24 mouse cellular contexts compared by ENCODE assay signal in genomic region chr12:8931083-8931482, GRCm38 (mm10). TPM values are rescaled to one million over a fixed set of nuclear protein-coding genes. Genes with fewer than 3 reads are reported as not detected.
DNase-seq lines count a peak whose midpoint lies in the region; ATAC-seq and TF ChIP-seq lines count a peak whose summit lies in the region.
"Had no signal": no experiment of that assay in that cellular context is flagged by ENCODE, and none has a peak within 500 bp of the region (broad histone marks: within the 10 kb centered on the region; RNA-seq: fewer than 3 reads in every experiment).

No protein-coding gene starts in this region.

- H3K4me2 ChIP-seq in heart, embryonic 11.5 days: no peak overlapping the region
- H3K4me2 ChIP-seq in liver, embryonic 15.5 days: 0 out of 2 replicates have a peak overlapping the region, but pooled peaks have one; percentile 11
- H3K4me2 ChIP-seq in midbrain, postnatal 0 days (ENCODE audit: low read depth, low read length, poor library complexity, severe bottlenecking): no peak overlapping the region
- H3K4me2 ChIP-seq: embryonic facial prominence, embryonic 13.5 days; heart, embryonic 13.5 days; hindbrain, embryonic 14.5 days had no signal

- peaks cover 10% of the 10 kb centered on the region for H3K36me3 ChIP-seq in heart, embryonic 11.5 days (ENCODE audit: control insufficient read depth, insufficient read depth, low read length)
- H3K36me3 ChIP-seq in MEL (ENCODE audit: control insufficient read depth in 1 of 2, insufficient read depth in 2 of 2, low read length in 2 of 2): peaks cover 33 to 34% of the 10 kb centered on the region in 2 experiments
- H3K36me3 ChIP-seq in liver, embryonic 15.5 days (replicated peaks): peaks cover 40% of the 10 kb centered on the region
- peaks cover 16% of the 10 kb centered on the region for H3K36me3 ChIP-seq in midbrain, postnatal 0 days (ENCODE audit: insufficient read depth, low read length)

- DNase-seq in heart, adult 11 months: peak; percentile 74
- DNase-seq in MEL (ENCODE audit: low read depth, low spot score): peak; percentile 47
- no peak for DNase-seq in midbrain, postnatal 0 days (ENCODE audit: low spot score)
- no peak for DNase-seq in left cerebral cortex, postnatal 25 days (ENCODE audit: low spot score in 2 of 2)
- DNase-seq in ovary, postnatal 10 days (ENCODE audit: low spot score): no peak
- DNase-seq: adrenal gland, postnatal 14 days; cerebellum, adult 9-11 months; cerebellum, postnatal 36 days; gastrocnemius, postnatal 10 days; heart, postnatal 10 days had no signal

- peaks cover 22% of the 10 kb centered on the region for H3K4me1 ChIP-seq in heart, embryonic 11.5 days (ENCODE audit: control insufficient read depth, insufficient read depth, low read length)
- H3K4me1 ChIP-seq in MEL (ENCODE audit: control insufficient read depth in 1 of 2, insufficient read depth in 2 of 2, low read length in 2 of 2): peaks cover 0 to 10% of the 10 kb centered on the region in 2 experiments; a peak in 2 of 4 replicates
- H3K4me1 ChIP-seq in liver, embryonic 15.5 days (replicated peaks): peaks cover 25% of the 10 kb centered on the region
- H3K4me1 ChIP-seq in midbrain, postnatal 0 days (ENCODE audit: insufficient read depth, low read length): no peaks in the 10 kb centered on the region
- H3K4me1 ChIP-seq: forebrain, embryonic 10.5 days had no signal

- TF ChIP-seq POLR2A in MEL (IDR thresholded peaks at IDR 0.05; ENCODE audit: control insufficient read depth in 1 of 2, insufficient read depth in 1 of 2, low read depth in 1 of 2, low read length in 2 of 2, poor library complexity in 1 of 2): no peak

- no peak for TF ChIP-seq CTCF in MEL (IDR thresholded peaks at IDR 0.05 in 2 of 3, conservative IDR thresholded peaks at IDR 0.05 in 1 of 3; ENCODE audit: control insufficient read depth in 1 of 3, insufficient read depth in 1 of 3, low read depth in 2 of 3, low read length in 3 of 3, poor library complexity in 1 of 3, severe bottlenecking in 1 of 3)
- TF ChIP-seq CTCF in midbrain, postnatal 0 days (IDR thresholded peaks at IDR 0.05): no peak

- H3K9me3 ChIP-seq in heart, embryonic 11.5 days (replicated peaks; ENCODE audit: control insufficient read depth, low read length): no peaks in the 10 kb centered on the region
- no peaks in the 10 kb centered on the region for H3K9me3 ChIP-seq in MEL (replicated peaks; ENCODE audit: insufficient read depth, low read length)
- H3K9me3 ChIP-seq in liver, embryonic 15.5 days (replicated peaks): no peaks in the 10 kb centered on the region
- no peaks in the 10 kb centered on the region for H3K9me3 ChIP-seq in midbrain, postnatal 0 days (ENCODE audit: low read length)
- H3K9me3 ChIP-seq: embryonic facial prominence, embryonic 13.5 days; forebrain, embryonic 10.5 days; heart, embryonic 13.5 days had no signal

- intact Hi-C loops in left cerebral cortex, postnatal 25 days (cut with DNase I): loop anchor here (5.0 kb wide), 1 partner anchor 39 kb away; no protein-coding TSS in a partner anchor

- no peak for TF ChIP-seq RAD21 in MEL (IDR thresholded peaks at IDR 0.05; ENCODE audit: low read depth, low read length)

- H3K27me3 ChIP-seq in heart, embryonic 11.5 days (ENCODE audit: control insufficient read depth, insufficient read depth, low read length): no peaks in the 10 kb centered on the region
- H3K27me3 ChIP-seq in MEL (ENCODE audit: control insufficient read depth in 1 of 2, insufficient read depth in 2 of 2, low read length in 2 of 2): no peaks in the 10 kb centered on the region
- no peaks in the 10 kb centered on the region for H3K27me3 ChIP-seq in liver, embryonic 15.5 days
- H3K27me3 ChIP-seq in midbrain, postnatal 0 days (ENCODE audit: insufficient read depth, low read length): no peaks in the 10 kb centered on the region
- H3K27me3 ChIP-seq: embryonic facial prominence, embryonic 13.5 days; heart, embryonic 13.5 days; Patski had no signal

- H3K4me3 ChIP-seq in heart, embryonic 11.5 days (ENCODE audit: low read depth, low read length): no peak overlapping the region
- no peak overlapping the region for H3K4me3 ChIP-seq in MEL (ENCODE audit: control insufficient read depth in 1 of 2, insufficient read depth in 1 of 2, low read depth in 2 of 2, low read length in 2 of 2)
- no peak overlapping the region for H3K4me3 ChIP-seq in liver, embryonic 15.5 days (replicated peaks)
- no peak overlapping the region for H3K4me3 ChIP-seq in midbrain, postnatal 0 days (ENCODE audit: low read depth, low read length)
- H3K4me3 ChIP-seq: embryonic facial prominence, embryonic 13.5 days; forebrain, embryonic 10.5 days; heart, embryonic 13.5 days had no signal

- H3K9ac ChIP-seq in heart, embryonic 11.5 days (ENCODE audit: low read depth, low read length): no peak overlapping the region
- H3K9ac ChIP-seq in MEL (ENCODE audit: control insufficient read depth, low read depth, low read length, poor library complexity, severe bottlenecking): no peak overlapping the region
- no peak overlapping the region for H3K9ac ChIP-seq in liver, embryonic 15.5 days
- H3K9ac ChIP-seq in midbrain, postnatal 0 days (replicated peaks; ENCODE audit: low read length, poor library complexity, severe bottlenecking): no peak overlapping the region
- H3K9ac ChIP-seq: embryonic facial prominence, embryonic 13.5 days; heart, embryonic 13.5 days; hindbrain, embryonic 14.5 days had no signal

- WGBS in heart, embryonic 11.5 days (ENCODE audit: insufficient replicate concordance): 70% methylated on average over 4 of the region's 4 CpGs
- 29% methylated on average over 4 of the region's 4 CpGs for WGBS in liver, embryonic 15.5 days (ENCODE audit: insufficient replicate concordance)
- 86% methylated on average over 4 of the region's 4 CpGs for WGBS in midbrain, postnatal 0 days

- no peak for ATAC-seq in heart, embryonic 11.5 days (replicated peaks; ENCODE audit: insufficient number of reproducible peaks, low FRiP score, low TSS enrichment)
- ATAC-seq in erythroid progenitor cell, adult 5-6 weeks (replicated peaks; ENCODE audit: low FRiP score, poor library complexity, severe bottlenecking): peak; percentile 74
- ATAC-seq in liver, embryonic 15.5 days (ENCODE audit: insufficient read depth): no peak
- no peak for ATAC-seq in midbrain, postnatal 0 days (ENCODE audit: low FRiP score)
- ATAC-seq: activated CD4-positive, CD25-positive, alpha-beta regulatory T cell, adult 4 months; forebrain, embryonic 14.5 days; Patski had no signal

- peaks cover 41% of the 10 kb centered on the region for H3K79me2 ChIP-seq in MEL (ENCODE audit: control insufficient read depth, insufficient read depth, low read length, poor library complexity)

- no peak overlapping the region for H3K27ac ChIP-seq in heart, embryonic 11.5 days (ENCODE audit: low read depth, low read length)
- H3K27ac ChIP-seq in MEL (ENCODE audit: control insufficient read depth, low read depth, low read length): no peak overlapping the region
- no peak overlapping the region for H3K27ac ChIP-seq in liver, embryonic 15.5 days (replicated peaks)
- H3K27ac ChIP-seq in midbrain, postnatal 0 days (ENCODE audit: low read depth, low read length): no peak overlapping the region
- H3K27ac ChIP-seq: embryonic facial prominence, embryonic 13.5 days; forebrain, embryonic 10.5 days; hindbrain, embryonic 14.5 days had no signal

- 0 out of 4 replicates have a peak, but pooled peaks of 1 of the 2 experiments have one; percentile 6 for TF ChIP-seq EP300 in MEL (IDR thresholded peaks at IDR 0.05; ENCODE audit: low read depth in 1 of 2, low read length in 2 of 2)

TF ChIP-seq in MEL, 35 proteins besides CTCF, POLR2A, EP300 and RAD21 (continues in another document):
- TF ChIP-seq SIN3A (IDR thresholded peaks at IDR 0.05; ENCODE audit: low read length) (peak; percentile 64), RCOR1 (IDR thresholded peaks at IDR 0.05; ENCODE audit: low read depth, low read length) (no peak; the same call in 1 of the 2 replicates)

RNA-seq across cellular contexts. Expression of gene Laptm4a, which starts 9.6 kb away (rescaled TPM):
- 125 and 268 TPM in 2 replicates for polyA plus RNA-seq in heart, embryonic 11.5 days (2014; fragmentation: Nextera tagmentation; extraction: Ambion mirVana)
- total RNA-seq in MEL (2012; rRNA removed): 43.8 and 49.0 TPM in 2 replicates
- polyA plus RNA-seq in MEL (2012; ENCODE audit: insufficient read depth in 1 of 2, insufficient read length in 2 of 2, low read depth in 1 of 2, low replicate concordance in 2 of 2, missing spikeins in 1 of 2): 10 to 100 TPM in 1 of 2 experiments, not detected in 1; 49.7 TPM
- 102 and 129 TPM in 2 replicates for total RNA-seq in erythroid progenitor cell, adult 5-6 weeks (2015; ENCODE audit: low replicate concordance)
- 123 and 145 TPM in 2 replicates for total RNA-seq in erythroid progenitor cell, adult 5-6 weeks (2017; ENCODE audit: low replicate concordance)
- 61.3 and 69.2 TPM in 2 replicates for polyA plus RNA-seq in liver, embryonic 15.5 days (2015; fragmentation: Nextera tagmentation; extraction: Ambion mirVana)
- total RNA-seq in midbrain, postnatal 0 days (2014; rRNA removed): 165 and 177 TPM in 2 replicates
- polyA plus RNA-seq in midbrain, postnatal 0 days (2015; fragmentation: Nextera tagmentation; extraction: Ambion mirVana): 225 TPM in 2 replicates
- total RNA-seq in left cerebral cortex, postnatal 25 days (2021): 100 to 1,000 TPM; 173 to 188 TPM

RNA-seq across cellular contexts. Expression of gene Matn3, which starts 16.6 kb away (rescaled TPM):
- polyA plus RNA-seq in heart, embryonic 11.5 days (2014; fragmentation: Nextera tagmentation; extraction: Ambion mirVana): 0.67 and 1.3 TPM in 2 replicates
- not detected in 2 replicates for total RNA-seq in MEL (2012; rRNA removed)
- polyA plus RNA-seq in MEL (2012; ENCODE audit: insufficient read depth in 1 of 2, insufficient read length in 2 of 2, low read depth in 1 of 2, low replicate concordance in 2 of 2, missing spikeins in 1 of 2): not detected
- total RNA-seq in erythroid progenitor cell, adult 5-6 weeks (2015; ENCODE audit: low replicate concordance): not detected in 2 replicates
- total RNA-seq in erythroid progenitor cell, adult 5-6 weeks (2017; ENCODE audit: low replicate concordance): not detected in 2 replicates
- 0.09 and 0.17 TPM in 2 replicates for polyA plus RNA-seq in liver, embryonic 15.5 days (2015; fragmentation: Nextera tagmentation; extraction: Ambion mirVana)
- total RNA-seq in midbrain, postnatal 0 days (2014; rRNA removed): 0.33 and 0.38 TPM in 2 replicates
- 0.11 and 0.29 TPM in 2 replicates for polyA plus RNA-seq in midbrain, postnatal 0 days (2015; fragmentation: Nextera tagmentation; extraction: Ambion mirVana)
- under 1 TPM; 0.11 to 0.18 TPM for total RNA-seq in left cerebral cortex, postnatal 25 days (2021)
- total RNA-seq: adrenal gland, adult 18-20 months; adrenal gland, postnatal 14 days; heart, adult 8-10 months; hematopoietic stem cell, adult 5-6 weeks had no signal
- polyA plus RNA-seq: activated CD4-positive, CD25-positive, alpha-beta regulatory T cell, adult 4 months; gonadal fat pad, adult 2 months had no signal

RNA-seq across cellular contexts. Expression of gene Wdr35, which starts 42.6 kb away (rescaled TPM):
- 12.5 and 14.5 TPM in 2 replicates for polyA plus RNA-seq in heart, embryonic 11.5 days (2014; fragmentation: Nextera tagmentation; extraction: Ambion mirVana)
- total RNA-seq in MEL (2012; rRNA removed): 5.1 and 5.7 TPM in 2 replicates
- polyA plus RNA-seq in MEL (2012; ENCODE audit: insufficient read depth in 1 of 2, insufficient read length in 2 of 2, low read depth in 1 of 2, low replicate concordance in 2 of 2, missing spikeins in 1 of 2): 1 to 10 TPM in 1 of 2 experiments, not detected in 1; 5.9 TPM
- total RNA-seq in erythroid progenitor cell, adult 5-6 weeks (2015; ENCODE audit: low replicate concordance): 1.3 and 2.5 TPM in 2 replicates
- total RNA-seq in erythroid progenitor cell, adult 5-6 weeks (2017; ENCODE audit: low replicate concordance): 1.5 and 2.6 TPM in 2 replicates
- 0.96 and 1.2 TPM in 2 replicates for polyA plus RNA-seq in liver, embryonic 15.5 days (2015; fragmentation: Nextera tagmentation; extraction: Ambion mirVana)
- total RNA-seq in midbrain, postnatal 0 days (2014; rRNA removed): 19.3 and 24.2 TPM in 2 replicates
- 21.4 and 22.4 TPM in 2 replicates for polyA plus RNA-seq in midbrain, postnatal 0 days (2015; fragmentation: Nextera tagmentation; extraction: Ambion mirVana)
- 10 to 100 TPM; 44.9 to 46.1 TPM for total RNA-seq in left cerebral cortex, postnatal 25 days (2021)

Comparison
In these comparisons a context has a peak if more than half of its experiments do, and no peak if none do; other contexts are left out.
1. DNase-seq: peak in heart, adult 11 months (single experiment) and MEL (single experiment); none in midbrain, postnatal 0 days (single experiment), left cerebral cortex, postnatal 25 days (0 of 2) and ovary, postnatal 10 days (single experiment).